Mouse (Mus musculus): ENCODE data around the gene Ptprcap. TPM values are rescaled to one million over a fixed set of nuclear protein-coding genes. Genes with fewer than 3 reads are reported as not detected.
A peak's percentile ranks its signal among the peaks of the same experiment; 100 is the strongest.
"Not testable (repeated sequence)": the region's sequence is repeated elsewhere in the genome, so short reads cannot be mapped to it uniquely, and the experiment has no call there.

Gene Ptprcap
- polyA plus RNA-seq, 1 experiment from 2014 or later: 1.1 TPM

- no peak for ATAC-seq (replicated peaks)
- Histone ChIP-seq H3K4me2 (replicated peaks) (no peak overlapping the region), H3K4me1 (peaks cover 12% of the 10 kb centered on the region), H3K27ac (replicated peaks) (no peak overlapping the region), H3K36me3 (peaks cover 28% of the 10 kb centered on the region), H3K4me3 (no peak overlapping the region), H3K9ac (replicated peaks) (no peak overlapping the region), H3K27me3 (no peaks in the 10 kb centered on the region), H3K9me3 (no peaks in the 10 kb centered on the region)
- WGBS: 97% methylated on average over 2 of the region's 2 CpGs
Measured at GRCm38 (mm10) chr19:4118350-4118749, 35.1 kb upstream of the Ptprcap start.

DNA sequence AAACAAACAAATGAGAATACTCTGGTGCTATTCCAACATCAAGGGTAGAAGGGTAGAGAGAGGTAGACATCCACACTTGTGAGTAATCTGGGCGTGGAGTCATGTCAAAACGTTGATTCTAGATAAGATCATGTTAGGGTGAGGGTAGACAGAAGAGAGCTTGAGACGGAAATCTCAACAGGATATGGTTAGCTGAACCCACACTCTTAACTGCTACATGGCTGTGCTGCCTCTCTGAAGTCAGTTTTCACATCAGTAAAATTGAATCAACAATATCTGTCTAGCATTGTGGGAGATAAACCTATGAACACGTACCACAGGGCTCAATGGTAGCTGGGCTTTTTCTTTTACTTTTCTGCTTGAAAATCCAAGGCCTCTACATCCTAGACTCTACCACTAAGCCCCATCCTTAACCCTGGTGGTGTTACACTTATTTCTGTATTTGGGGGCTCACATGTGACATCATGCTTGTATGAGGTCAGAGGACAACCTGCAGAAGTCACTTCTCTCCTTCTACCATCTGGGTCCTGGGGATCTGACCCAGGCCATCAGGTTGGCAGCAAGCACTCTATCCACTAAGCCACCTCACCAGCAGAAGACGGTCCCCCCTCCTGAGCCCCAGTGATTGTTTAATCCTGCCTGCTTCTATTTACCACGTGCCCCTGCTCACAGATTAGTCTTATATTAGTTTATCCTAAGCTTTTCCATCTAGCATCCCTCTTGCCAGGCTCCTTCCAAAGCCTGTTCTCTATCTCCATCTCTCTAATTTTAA lies 33.5 kb upstream of the Ptprcap start:
- Histone ChIP-seq H3K4me1 (peaks cover 12% of the 10 kb centered on the region), H3K9ac (replicated peaks) (no peak overlapping the region), H3K4me2 (replicated peaks) (peak overlapping the region; percentile 49; the same call in 1 of the 2 replicates), H3K27me3 (no peaks in the 10 kb centered on the region), H3K9me3 (no peaks in the 10 kb centered on the region), H3K4me3 (no peak overlapping the region), H3K27ac (replicated peaks) (no peak overlapping the region), H3K36me3 (peaks cover 15% of the 10 kb centered on the region)
- no peak for ATAC-seq (replicated peaks)
- WGBS: 86% methylated on average over 6 of the region's 6 CpGs

- H3K27me3 ChIP-seq: no peaks in the 10 kb centered on the region
- peak overlapping the region; percentile 91; the same call in 1 of the 2 replicates for H3K27ac ChIP-seq (replicated peaks)
- ATAC-seq (replicated peaks): no peak
- H3K4me3 ChIP-seq: peak overlapping the region; percentile 54
- peaks cover 9% of the 10 kb centered on the region for H3K36me3 ChIP-seq
- H3K9me3 ChIP-seq: no peaks in the 10 kb centered on the region
- H3K4me1 ChIP-seq: peaks cover 16% of the 10 kb centered on the region
- no peak overlapping the region for H3K9ac ChIP-seq (replicated peaks)
- 95% methylated on average over 2 of the region's 2 CpGs for WGBS
- peak overlapping the region; percentile 49 for H3K4me2 ChIP-seq (replicated peaks)
Measured at GRCm38 (mm10) chr19:4120496-4120895, 32.9 kb upstream of the Ptprcap start.

DNA sequence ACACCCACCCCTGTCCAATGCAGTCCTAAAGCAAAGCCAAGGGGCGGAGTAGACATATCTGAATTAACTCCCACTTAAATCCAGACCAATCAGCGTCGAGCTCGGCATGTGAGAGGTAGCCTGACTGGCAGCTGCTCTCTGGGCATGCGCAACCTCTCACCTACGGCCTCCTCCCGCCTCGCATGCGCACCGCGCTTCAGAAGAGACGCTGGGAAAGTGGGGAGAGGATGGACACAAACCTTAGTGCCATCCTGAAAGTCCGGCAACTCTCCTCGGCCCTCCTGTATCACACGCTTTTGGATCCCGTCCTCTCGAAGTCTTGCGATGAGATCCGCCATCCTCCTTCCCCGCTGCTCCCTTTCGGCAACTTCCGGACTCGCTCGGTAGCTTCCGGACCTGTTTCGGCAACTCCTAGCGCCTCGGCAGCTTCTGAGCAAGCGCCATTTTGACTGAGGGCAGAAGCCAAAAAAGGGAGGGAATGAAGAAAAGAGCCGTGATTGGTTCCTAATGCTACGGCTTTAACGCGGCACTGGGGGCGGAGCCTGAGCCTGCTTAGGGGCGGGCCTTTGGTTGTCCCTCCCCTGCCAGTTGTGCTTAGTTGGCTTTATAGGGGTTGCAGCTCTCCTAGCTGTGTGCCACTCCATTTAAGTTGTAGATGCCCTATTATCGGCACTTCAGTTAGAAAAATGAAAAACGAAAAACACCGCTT lies 32.2 kb upstream of the Ptprcap start:
- Histone ChIP-seq H3K36me3 (peaks cover 4% of the 10 kb centered on the region; the same call in 1 of the 2 replicates), H3K27ac (replicated peaks) (peak overlapping the region; percentile 91), H3K9ac (replicated peaks) (peak overlapping the region; percentile 47), H3K4me1 (peaks cover 16% of the 10 kb centered on the region), H3K27me3 (no peaks in the 10 kb centered on the region), H3K4me3 (peak overlapping the region; percentile 54), H3K4me2 (replicated peaks) (peak overlapping the region; percentile 49), H3K9me3 (no peaks in the 10 kb centered on the region)
- WGBS: 4% methylated on average over 38 of the region's 38 CpGs
- peak; percentile 83 for ATAC-seq (replicated peaks)

GRCm38 (mm10) chr19:4121896-4122295 lies 31.5 kb upstream of the Ptprcap start:
- not testable (repeated sequence) for ATAC-seq (replicated peaks); H3K4me3 ChIP-seq; H3K36me3 ChIP-seq; H3K4me2 ChIP-seq (replicated peaks); H3K9ac ChIP-seq (replicated peaks); H3K9me3 ChIP-seq; H3K27me3 ChIP-seq
- Histone ChIP-seq H3K4me1 (peaks cover 22% of the 10 kb centered on the region), H3K27ac (replicated peaks) (peak overlapping the region; percentile 91; the same call in 1 of the 2 replicates)
- WGBS: 54% methylated on average over 6 of the region's 6 CpGs

- WGBS: 86% methylated on average over 7 of the region's 7 CpGs
Measured at GRCm38 (mm10) chr19:4122411-4123370, 30.7 kb upstream of the Ptprcap start.

GRCm38 (mm10) chr19:4124432-4124831 lies 29.0 kb upstream of the Ptprcap start:
- Histone ChIP-seq H3K36me3 (peaks cover 14% of the 10 kb centered on the region; the same call in 1 of the 2 replicates), H3K27me3 (no peaks in the 10 kb centered on the region), H3K27ac (replicated peaks) (no peak overlapping the region), H3K4me2 (replicated peaks) (no peak overlapping the region), H3K9ac (replicated peaks) (no peak overlapping the region), H3K4me3 (no peak overlapping the region; the same call in 1 of the 2 replicates), H3K9me3 (no peaks in the 10 kb centered on the region), H3K4me1 (peaks cover 31% of the 10 kb centered on the region)
- no peak for ATAC-seq (replicated peaks)
- WGBS: 82% methylated on average over 4 of the region's 4 CpGs

More at GRCm38 (mm10) chr19:4122411-4123370, 30.7 kb upstream of the Ptprcap start:
- no peaks in the 10 kb centered on the region for H3K9me3 ChIP-seq
- H3K36me3 ChIP-seq: peaks cover 4% of the 10 kb centered on the region; the same call in 1 of the 2 replicates
- no peak overlapping the region for H3K27ac ChIP-seq (replicated peaks)
- no peak for ATAC-seq (replicated peaks)
- no peak overlapping the region for H3K9ac ChIP-seq (replicated peaks)
- H3K4me1 ChIP-seq: peaks cover 30% of the 10 kb centered on the region
- no peak overlapping the region for H3K4me2 ChIP-seq (replicated peaks)
- no peak overlapping the region for H3K4me3 ChIP-seq
- H3K27me3 ChIP-seq: no peaks in the 10 kb centered on the region

DNA sequence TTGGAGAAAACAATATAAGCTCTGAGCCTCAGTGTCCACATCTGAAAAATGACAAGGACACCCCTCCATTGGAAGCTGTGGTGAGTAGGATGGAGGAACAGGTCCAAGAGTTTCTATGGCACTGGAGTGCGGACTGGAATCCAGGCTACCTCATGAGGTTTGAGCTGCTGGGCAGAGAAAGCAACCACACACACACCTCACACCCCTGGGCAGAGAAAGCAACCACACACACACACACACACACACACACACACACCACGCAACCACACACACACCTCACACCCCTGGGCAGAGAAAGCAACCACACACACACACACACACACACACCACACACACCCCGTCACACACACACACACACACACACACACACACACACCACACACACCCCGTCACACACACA lies 28.1 kb upstream of the Ptprcap start:
- peak overlapping the region; percentile 63 for H3K4me2 ChIP-seq (replicated peaks)
- not testable (repeated sequence) for H3K27me3 ChIP-seq, H3K9me3 ChIP-seq
- WGBS: 13% methylated on average over 4 of the region's 4 CpGs
- H3K36me3 ChIP-seq: peaks cover 22% of the 10 kb centered on the region; the same call in 1 of the 2 replicates
- H3K4me1 ChIP-seq: peaks cover 29% of the 10 kb centered on the region
- ATAC-seq (replicated peaks): peak; percentile 53
- H3K4me3 ChIP-seq: peak overlapping the region; percentile 62
- H3K9ac ChIP-seq (replicated peaks): 0 out of 2 replicates have a peak overlapping the region, but pooled peaks have one; percentile 31
- H3K27ac ChIP-seq (replicated peaks): peak overlapping the region; percentile 42

- Histone ChIP-seq H3K4me2 (replicated peaks) (peak within 1 kb of the TSS; percentile 63), H3K27me3 (no peaks in the 10 kb centered on the region), H3K9ac (replicated peaks) (peak within 1 kb of the TSS; percentile 80), H3K36me3 (peaks cover 22% of the 10 kb centered on the region; the same call in 1 of the 2 replicates), H3K4me3 (peak within 1 kb of the TSS; percentile 62), H3K27ac (replicated peaks) (peak within 1 kb of the TSS; percentile 42), H3K9me3 (no peaks in the 10 kb centered on the region), H3K4me1 (peaks cover 22% of the 10 kb centered on the region)
- peak; percentile 92 for ATAC-seq (replicated peaks)
- WGBS: under 1% methylated on average over 60 of the region's 64 CpGs
Measured at GRCm38 (mm10) chr19:4125741-4126696, 27.4 kb upstream of the Ptprcap start, which contains the start of gene Aip. Gene Aip (minus strand): TSS chr19:4125858.

GRCm38 (mm10) chr19:4126759-4127495 lies 26.5 kb upstream of the Ptprcap start:
- no peaks in the 10 kb centered on the region for H3K9me3 ChIP-seq
- H3K4me2 ChIP-seq (replicated peaks): peak overlapping the region; percentile 63
- H3K4me3 ChIP-seq: peak overlapping the region; percentile 62
- no peak for ATAC-seq (replicated peaks)
- peaks cover 31% of the 10 kb centered on the region; the same call in 1 of the 2 replicates for H3K36me3 ChIP-seq
- 74% methylated on average over 7 of the region's 7 CpGs for WGBS
- H3K4me1 ChIP-seq: peaks cover 19% of the 10 kb centered on the region
- H3K9ac ChIP-seq (replicated peaks): peak overlapping the region; percentile 80
- no peak overlapping the region for H3K27ac ChIP-seq (replicated peaks)
- no peaks in the 10 kb centered on the region for H3K27me3 ChIP-seq

All from forebrain, embryonic 15.5 days (tissue).